Mouse (Mus musculus): ENCODE results near the gene Capn15.

The Capn15 gene

GRCm38 (mm10) chr17:25993489-25993888 lies 7.9 kb upstream of the Capn15 start:
- no peak for DNase-seq (ENCODE audit: low spot score)

GRCm38 (mm10) chr17:25992274-25992673 lies 6.7 kb upstream of the Capn15 start:
- no peak for DNase-seq (ENCODE audit: low spot score)

GRCm38 (mm10) chr17:25990331-25990730 lies 4.7 kb upstream of the Capn15 start:
- DNase-seq (ENCODE audit: low spot score) = no peak

GRCm38 (mm10) chr17:25984556-25985305 lies 865 bp downstream of the Capn15 start:
- no peak for DNase-seq (ENCODE audit: low spot score)

- DNase-seq (ENCODE audit: low spot score) = no peak
Observed at GRCm38 (mm10) chr17:25984066-25984465, 1.5 kb downstream of the Capn15 start.

- no peak for DNase-seq (ENCODE audit: low spot score)
Observed at GRCm38 (mm10) chr17:25982913-25983312, 2.7 kb downstream of the Capn15 start.

GRCm38 (mm10) chr17:25980854-25981253 lies 4.7 kb downstream of the Capn15 start:
- DNase-seq (ENCODE audit: low spot score) = no peak

- DNase-seq (ENCODE audit: low spot score) = no peak
Observed at GRCm38 (mm10) chr17:25979829-25980738, 5.5 kb downstream of the Capn15 start.

GRCm38 (mm10) chr17:25970954-25971707 lies 14.5 kb downstream of the Capn15 start:
- DNase-seq (ENCODE audit: low spot score) = no peak

GRCm38 (mm10) chr17:25970448-25970847 lies 15.1 kb downstream of the Capn15 start:
- DNase-seq (ENCODE audit: low spot score) = peak; percentile 36

GRCm38 (mm10) chr17:25968176-25968575 lies 17.4 kb downstream of the Capn15 start:
- DNase-seq (ENCODE audit: low spot score) = no peak

GRCm38 (mm10) chr17:25967652-25968051 lies 17.9 kb downstream of the Capn15 start:
- no peak for DNase-seq (ENCODE audit: low spot score)

- no peak for DNase-seq (ENCODE audit: low spot score)
Observed at GRCm38 (mm10) chr17:25964271-25964670, 21.3 kb downstream of the Capn15 start.

GRCm38 (mm10) chr17:25962413-25962905 lies 23.1 kb downstream of the Capn15 start:
- no peak for DNase-seq (ENCODE audit: low spot score)

- DNase-seq (ENCODE audit: low spot score) = no peak
Observed at GRCm38 (mm10) chr17:25961566-25961965, 24.0 kb downstream of the Capn15 start.

GRCm38 (mm10) chr17:25959630-25960467 lies 25.7 kb downstream of the Capn15 start:
- DNase-seq (ENCODE audit: low spot score) = no peak

GRCm38 (mm10) chr17:25958771-25959494 lies 26.7 kb downstream of the Capn15 start:
- no peak for DNase-seq (ENCODE audit: low spot score)

- peak; percentile 56 for DNase-seq (ENCODE audit: low spot score)
Observed at GRCm38 (mm10) chr17:25957586-25958051, 28.0 kb downstream of the Capn15 start.

GRCm38 (mm10) chr17:25956631-25957030 lies 29.0 kb downstream of the Capn15 start:
- peak; percentile 80 for DNase-seq (ENCODE audit: low spot score)

GRCm38 (mm10) chr17:25956201-25956600 lies 29.4 kb downstream of the Capn15 start:
- no peak for DNase-seq (ENCODE audit: low spot score)
